Mouse (Mus musculus): ENCODE data around the gene Psen1. TPM values are rescaled to one million over a fixed set of nuclear protein-coding genes. Genes with fewer than 3 reads are reported as not detected.

Psen1 gene
- polyA plus RNA-seq (2012; ENCODE audit: low replicate concordance), result 21.5 and 25.8 TPM in 2 replicates

DNA sequence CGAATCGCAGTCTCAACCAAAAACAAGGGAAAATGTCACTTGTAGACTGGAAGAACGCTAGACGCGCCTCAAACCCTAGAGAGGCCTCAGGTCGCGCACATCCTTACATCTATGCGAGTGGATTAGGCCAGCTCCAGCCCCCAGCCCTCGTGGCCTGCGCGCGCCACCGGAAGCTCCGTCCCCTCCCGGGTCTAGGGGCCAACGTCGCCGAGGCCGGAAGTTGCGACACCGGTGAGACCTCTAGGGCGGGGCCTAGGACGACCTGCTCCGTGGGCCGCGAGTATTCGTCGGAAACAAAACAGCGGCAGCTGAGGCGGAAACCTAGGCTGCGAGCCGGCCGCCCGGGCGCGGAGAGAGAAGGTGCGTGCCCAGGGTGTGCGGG is at the start of gene Psen1:
Gene Psen1 (plus strand): TSS at position 219 of the 382 bp plus-strand sequence.

GRCm38 (mm10) chr12:83763311-83764043 is 75.5 kb downstream of the Psen1 start, which contains the start of gene Papln:
Papln (plus strand) TSS chr12:83763634.

Other genes starting within 250 kb of the Psen1 start
- 0.97 and 3.5 TPM in 2 replicates for gene Dpf3, start 200.4 kb upstream of the Psen1 start, polyA plus RNA-seq (2012; ENCODE audit: low replicate concordance)
- gene Dcaf4, start 167.7 kb upstream of the Psen1 start, polyA plus RNA-seq (2012; ENCODE audit: low replicate concordance), result 14.9 and 15.4 TPM in 2 replicates
- 13.2 and 19.6 TPM in 2 replicates for gene Zfyve1, start 90.9 kb upstream of the Psen1 start, polyA plus RNA-seq (2012; ENCODE audit: low replicate concordance)
- 50.7 and 86.1 TPM in 2 replicates for gene Rbm25, start 56.9 kb upstream of the Psen1 start, polyA plus RNA-seq (2012; ENCODE audit: low replicate concordance)
- 0.83 and 1.1 TPM in 2 replicates for gene Papln, start 75.5 kb downstream of the Psen1 start, polyA plus RNA-seq (2012; ENCODE audit: low replicate concordance)
- 22.0 and 29.9 TPM in 2 replicates for gene Numb, start 233.8 kb downstream of the Psen1 start, polyA plus RNA-seq (2012; ENCODE audit: low replicate concordance)